Mouse (Mus musculus) kidney, postnatal 4 days (tissue): ENCODE measurements around the gene Actg2.

Experiments
- DNase-seq, 2 experiments: peaks; one replicate each; pipeline ENCODE4 v3.0.0; 2021; ENCODE audit warnings: mixed read lengths in 2 of 2

The Actg2 gene

GRCm38 (mm10) chr6:83478217-83478616 is 57.8 kb downstream of the Actg2 start:
- DNase-seq = no peak

DNA sequence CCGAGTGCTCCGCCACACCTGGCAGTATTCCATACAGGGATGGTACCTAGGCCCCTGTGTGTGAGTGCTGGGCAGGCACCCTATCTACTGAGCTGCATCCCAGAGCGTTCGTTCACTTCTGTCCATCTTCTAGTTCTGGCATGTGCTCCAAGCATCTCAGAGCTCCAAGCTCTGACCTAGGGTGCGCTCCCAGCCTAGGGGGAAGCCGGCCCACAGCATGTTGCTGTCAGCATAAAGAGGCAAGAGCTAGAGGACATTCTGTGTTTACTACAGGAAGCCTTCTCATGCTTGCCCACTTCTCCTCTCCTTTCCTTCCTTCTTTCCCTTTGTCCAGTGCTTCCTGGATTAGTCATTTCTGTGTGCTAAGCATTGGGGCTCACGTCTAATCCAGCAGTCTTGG is 60.6 kb downstream of the Actg2 start:
- no peak for DNase-seq

DNA sequence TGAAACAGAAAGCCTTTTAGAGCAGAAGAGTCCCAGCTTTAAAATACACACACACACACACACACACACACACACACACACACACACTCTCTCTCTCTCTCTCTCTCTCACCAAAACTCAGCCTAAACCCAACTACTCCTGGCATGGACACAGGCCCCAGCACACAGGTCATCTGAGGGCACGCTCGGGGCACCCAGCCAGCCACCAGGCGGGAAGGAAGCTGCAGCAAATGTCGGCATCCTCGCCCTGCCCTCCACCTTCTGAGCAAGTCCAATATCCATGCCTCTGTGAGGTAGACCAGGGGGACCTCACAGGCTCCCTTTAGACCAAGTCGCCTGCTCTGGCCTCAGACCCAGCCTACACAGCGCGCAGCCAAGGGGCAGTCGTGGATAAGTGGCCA is 62.8 kb downstream of the Actg2 start:
- DNase-seq = peak; percentile 55 to 68

DNA sequence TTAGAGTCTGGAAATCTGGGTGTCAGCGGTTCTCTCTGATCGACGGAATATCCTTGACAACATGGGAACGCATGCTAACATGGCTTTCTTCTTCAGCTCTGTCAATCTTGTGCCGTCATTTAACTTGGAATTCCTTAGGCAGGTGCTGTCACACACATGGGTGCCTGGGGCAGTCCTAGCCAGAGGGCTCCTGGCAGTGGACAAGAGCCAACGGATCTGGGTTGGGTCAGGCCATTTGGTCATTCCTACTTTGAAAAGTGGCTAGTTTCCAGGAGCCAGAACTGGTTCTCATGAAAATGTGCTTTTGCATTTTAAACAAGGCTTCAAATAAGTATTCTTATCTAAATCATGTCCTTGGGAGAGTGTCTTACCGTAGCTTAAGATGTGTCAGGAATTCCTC is 64.3 kb downstream of the Actg2 start:
- DNase-seq = no peak

DNA sequence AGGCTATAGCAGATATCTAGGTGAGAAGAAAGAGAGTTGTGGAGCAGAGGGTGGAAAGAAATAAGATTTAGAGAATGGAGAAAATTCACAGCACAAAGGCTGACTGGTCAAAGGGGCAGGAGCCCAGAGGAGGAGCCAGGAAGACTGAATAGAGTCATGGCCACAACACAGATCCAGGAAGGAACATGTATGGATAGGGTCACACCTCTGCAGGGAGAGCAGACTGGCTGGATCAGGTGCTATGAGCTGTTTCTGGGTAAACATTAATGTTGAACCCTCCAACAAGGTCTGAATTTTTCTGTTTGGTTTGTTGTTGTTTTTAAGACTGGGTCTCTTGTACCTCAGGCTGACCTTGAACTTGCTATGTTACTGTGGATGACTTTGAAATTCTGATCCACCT is 72.1 kb downstream of the Actg2 start:
- DNase-seq = no peak
